Mouse (Mus musculus) kidney, adult 2 months (tissue): Measurements from ENCODE around the gene Cela2a.

Source experiments
- CTCF ChIP-seq: fragments of 200-500 bp; conservative IDR thresholded peaks from 2 replicates; pipeline ENCODE4 v1.5.1; 2011; ENCODE audit warnings: low read depth, mild to moderate bottlenecking, control low read depth, low read length, moderate library complexity, mixed read lengths; ENCODE audit not compliant: insufficient read depth, insufficient read length
- POLR2A ChIP-seq: fragments of 200-500 bp; IDR thresholded peaks from one replicate; pipeline ENCODE4 v1.6.1; 2011; ENCODE audit warnings: low read depth, low read length, control low read depth

DNA sequence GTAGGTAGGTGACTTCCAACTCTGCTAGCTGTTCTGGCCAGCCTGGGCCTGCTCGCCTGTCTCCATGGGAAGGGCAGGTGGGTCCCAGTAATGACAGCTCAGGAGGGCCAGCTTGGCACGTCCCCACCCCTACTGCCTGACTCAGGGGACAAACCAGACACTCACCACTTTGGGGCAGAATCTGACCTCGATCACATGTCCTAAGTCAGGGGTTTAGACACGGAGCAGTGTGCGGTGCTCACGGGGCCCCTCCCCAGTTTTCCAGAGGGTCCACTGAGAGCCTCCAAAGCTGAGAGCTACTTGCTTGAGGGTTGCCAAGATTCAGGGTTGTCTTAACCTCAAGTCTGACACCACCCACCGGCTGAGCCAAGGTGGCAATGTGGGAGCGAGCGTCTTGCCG, 42.1 kb upstream of the Cela2a start:
- TF ChIP-seq CTCF: no peak
- no peak for TF ChIP-seq POLR2A
